Mouse (Mus musculus) gastrocnemius, adult 2 months (tissue): ENCODE measurements at regions not wholly inside any gene's neighbourhood (a gene's known extent, or its start where the extent isn't known, plus 50 kb on each side); places are given as distances from the start of the nearest gene placed in this dataset.

ENCODE experiments used
- DNase-seq: peaks from one replicate; pipeline ENCODE4 v3.0.0; 2022
- H3K27ac ChIP-seq: fragments of 200-600 bp; 2 replicates; pipeline ENCODE4 v1.8.1; 2022; ENCODE audit warnings: mild to moderate bottlenecking
- H3K4me3 ChIP-seq: fragments of 200-600 bp; 2 replicates; pipeline ENCODE4 v1.8.1; 2022; ENCODE audit warnings: mild to moderate bottlenecking, moderate library complexity
- CTCF ChIP-seq: fragments of 200-600 bp; IDR thresholded peaks from 2 replicates; pipeline ENCODE4 v1.8.1; 2022; ENCODE audit warnings: antibody characterized with exemption, mild to moderate bottlenecking, moderate library complexity
- intact Hi-C: fragments of 180-260 bp; cut with DNase I; formaldehyde crosslinking; loops from one replicate; pipeline ENCODE4 v1.15.1; 2025

DNA sequence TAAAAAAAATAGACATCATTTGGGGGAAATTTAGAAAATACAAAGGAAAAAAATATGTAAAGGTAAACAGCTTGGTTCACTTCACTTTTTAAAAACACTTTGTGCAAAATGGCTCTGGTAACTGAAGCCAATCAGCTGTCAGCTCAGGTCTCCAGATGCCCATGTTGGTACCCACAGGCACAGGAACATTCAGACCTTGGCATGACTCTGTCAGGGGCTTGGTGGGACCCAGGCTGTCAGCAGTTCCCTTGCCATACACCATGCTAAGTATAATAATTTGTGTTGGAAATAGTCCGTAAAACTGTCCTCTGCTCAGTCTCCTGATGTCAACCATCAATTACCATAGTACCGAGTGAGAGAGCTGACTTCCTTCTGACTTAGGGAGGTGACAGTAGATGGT lies 257.3 kb upstream of the Sphkap start:
- H3K4me3 ChIP-seq: no peak overlapping the region
- intact Hi-C loops: no loop called here
- no peak for TF ChIP-seq CTCF

DNA sequence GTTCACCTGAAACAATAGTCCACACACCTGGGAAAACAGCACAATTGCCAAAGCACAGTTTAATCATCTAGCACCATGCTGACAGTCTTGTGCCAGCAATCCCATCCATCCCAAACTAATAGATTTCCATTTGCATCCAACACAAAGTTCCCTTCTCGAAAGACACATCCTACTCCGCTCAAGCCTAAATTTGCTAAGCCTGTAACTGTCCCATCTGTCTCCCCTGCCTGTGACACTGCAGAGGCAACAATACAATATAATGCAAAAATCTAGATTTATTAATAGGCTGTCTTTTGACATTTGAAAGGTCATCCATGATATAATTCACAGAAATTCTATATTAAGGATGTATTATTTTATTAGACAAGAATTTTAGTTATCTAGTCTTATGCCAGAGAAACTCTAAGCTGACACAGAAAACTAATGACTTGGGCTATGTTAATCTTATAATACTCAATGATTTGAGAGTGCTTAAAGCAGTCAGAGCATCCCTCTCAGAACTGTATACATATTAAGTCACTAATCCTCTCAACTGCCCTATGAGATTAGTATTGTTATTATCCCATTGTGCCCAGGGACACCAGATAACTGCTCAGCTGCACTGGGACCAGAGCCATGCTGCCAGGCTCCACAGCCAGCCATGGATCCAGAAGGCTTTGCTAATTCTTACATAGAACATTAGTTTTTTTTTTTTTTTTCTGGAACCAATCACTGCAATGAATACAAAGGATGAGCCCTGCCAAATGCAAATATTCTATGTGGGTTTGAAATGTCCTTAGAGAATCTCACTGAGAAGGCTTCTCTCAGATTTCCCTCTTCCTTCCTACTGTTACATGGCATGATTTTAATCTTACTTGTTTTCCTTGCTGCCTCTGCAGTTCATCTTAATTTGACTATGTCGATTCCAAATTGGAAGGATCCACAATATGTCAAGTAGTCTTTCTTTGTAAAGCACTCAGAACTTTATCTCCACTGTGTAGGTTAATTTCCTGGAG lies 254.1 kb upstream of the Sphkap start:
- no peak for TF ChIP-seq CTCF
- intact Hi-C loops: no loop called here
- no peak for DNase-seq

More for the DNA sequence above, 257.3 kb upstream of the Sphkap start:
- DNase-seq: no peak
- H3K27ac ChIP-seq: no peak overlapping the region

DNA sequence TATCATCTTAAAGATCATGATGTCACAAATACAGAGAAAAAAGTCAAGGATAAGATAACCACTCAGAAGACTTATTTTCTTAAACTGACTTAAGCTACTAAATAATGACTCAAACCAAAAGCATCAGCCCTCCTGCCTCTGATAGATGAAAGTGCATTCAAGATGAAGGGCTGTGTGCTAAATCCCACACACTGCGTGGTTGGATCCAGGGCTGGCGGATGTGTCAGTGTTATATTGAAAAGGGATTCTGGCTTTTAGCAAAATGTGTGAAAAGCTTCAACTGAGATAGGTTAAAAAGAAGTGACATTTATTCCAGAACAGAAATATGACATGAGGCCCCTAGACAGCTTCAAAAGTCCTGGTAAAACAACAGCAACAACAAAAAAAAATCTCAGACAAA lies 245.7 kb upstream of the Sphkap start:
- no peak for DNase-seq
- Histone ChIP-seq H3K4me3 (no peak overlapping the region), H3K27ac (no peak overlapping the region)
- intact Hi-C loops: no loop called here
- TF ChIP-seq CTCF: no peak

More for the DNA sequence above, 254.1 kb upstream of the Sphkap start:
- H3K4me3 ChIP-seq: no peak overlapping the region
- H3K27ac ChIP-seq: no peak overlapping the region

DNA sequence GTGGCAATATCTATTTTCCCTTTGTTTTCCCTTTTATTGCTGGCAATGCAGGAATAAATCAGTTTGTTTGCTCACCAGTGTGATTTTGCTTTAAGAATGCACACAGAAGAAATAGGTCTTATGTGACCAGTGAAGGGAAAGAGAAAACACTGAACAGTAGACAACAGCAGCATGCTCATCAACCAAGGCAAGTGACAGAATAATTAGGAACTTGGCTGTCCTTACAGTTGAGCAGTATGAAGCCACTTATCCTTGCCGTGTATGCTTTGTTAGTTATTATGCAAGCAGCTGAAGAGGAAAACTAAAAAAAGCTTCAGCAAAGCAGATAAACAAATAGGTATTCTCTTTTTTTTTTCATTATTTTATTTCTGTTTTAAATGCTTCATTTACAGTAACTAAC lies 237.6 kb upstream of the Sphkap start:
- DNase-seq: no peak
- TF ChIP-seq CTCF: no peak
- Histone ChIP-seq H3K27ac (no peak overlapping the region), H3K4me3 (no peak overlapping the region)
- intact Hi-C loops: no loop called here

DNA sequence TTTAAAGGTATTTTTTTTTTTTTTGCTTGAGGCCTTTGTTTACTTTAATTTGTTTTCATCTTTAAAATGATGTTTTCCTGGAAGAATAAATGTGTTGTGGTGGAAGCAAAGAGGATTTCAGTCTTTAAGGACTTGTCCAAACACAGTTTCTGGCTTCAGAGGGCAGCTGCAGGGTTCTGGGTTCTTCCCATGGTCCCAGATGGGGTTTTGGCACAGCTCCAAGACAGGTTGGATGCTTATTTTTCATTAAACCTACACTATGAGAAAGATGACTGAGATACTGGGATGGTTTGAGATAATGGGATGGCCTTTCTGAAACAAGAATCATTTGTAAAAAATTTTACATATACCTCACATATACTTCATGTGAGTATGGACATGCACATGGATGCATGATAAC lies 234.7 kb upstream of the Sphkap start:
- Histone ChIP-seq H3K27ac (no peak overlapping the region), H3K4me3 (no peak overlapping the region)
- peak; percentile 14 for DNase-seq
- intact Hi-C loops: no loop called here
- no peak for TF ChIP-seq CTCF

DNA sequence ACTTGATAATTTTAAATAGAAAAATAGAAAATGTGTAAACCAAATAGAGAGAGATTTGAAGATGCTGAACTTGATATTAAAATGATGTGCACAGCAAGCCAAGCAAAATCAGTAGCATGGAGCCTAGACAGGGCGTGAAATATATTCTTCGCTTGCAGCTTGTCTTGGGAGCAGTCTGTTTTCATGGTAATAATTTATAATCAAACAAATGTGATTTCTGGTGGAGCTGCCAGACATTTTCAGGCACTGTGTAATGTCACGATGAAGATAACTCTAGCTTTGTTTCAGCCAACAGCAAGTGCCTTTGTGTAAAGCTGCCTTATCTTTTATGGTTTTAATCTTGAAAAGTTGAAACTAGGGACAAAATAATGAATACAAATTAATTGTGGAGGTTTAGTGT lies 228.1 kb upstream of the Sphkap start:
- intact Hi-C loops: no loop called here
- Histone ChIP-seq H3K4me3 (no peak overlapping the region), H3K27ac (no peak overlapping the region)
- no peak for TF ChIP-seq CTCF
- DNase-seq: no peak

DNA sequence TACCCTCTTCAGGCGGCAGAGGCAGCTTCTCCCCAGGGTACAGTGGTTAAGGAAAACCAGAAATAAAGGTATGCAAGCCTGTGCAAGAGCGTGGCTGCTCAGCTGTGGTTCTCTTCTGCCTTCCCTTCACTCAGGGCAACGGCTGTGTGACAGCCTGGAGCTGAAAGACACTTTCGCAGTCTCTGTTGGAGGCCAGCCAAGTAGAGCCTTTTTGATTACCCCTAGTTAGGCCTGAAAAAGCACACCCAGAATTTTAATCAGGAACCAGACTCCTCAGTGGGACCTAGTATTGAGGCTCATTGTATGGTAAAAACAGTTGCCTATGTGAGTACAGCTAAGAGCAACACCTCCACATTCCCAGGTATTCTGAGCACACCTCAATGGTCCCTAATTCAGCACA lies 223.8 kb upstream of the Sphkap start:
- intact Hi-C loops: no loop called here
- no peak overlapping the region for H3K27ac ChIP-seq
- no peak for TF ChIP-seq CTCF
- no peak for DNase-seq
- H3K4me3 ChIP-seq: no peak overlapping the region

DNA sequence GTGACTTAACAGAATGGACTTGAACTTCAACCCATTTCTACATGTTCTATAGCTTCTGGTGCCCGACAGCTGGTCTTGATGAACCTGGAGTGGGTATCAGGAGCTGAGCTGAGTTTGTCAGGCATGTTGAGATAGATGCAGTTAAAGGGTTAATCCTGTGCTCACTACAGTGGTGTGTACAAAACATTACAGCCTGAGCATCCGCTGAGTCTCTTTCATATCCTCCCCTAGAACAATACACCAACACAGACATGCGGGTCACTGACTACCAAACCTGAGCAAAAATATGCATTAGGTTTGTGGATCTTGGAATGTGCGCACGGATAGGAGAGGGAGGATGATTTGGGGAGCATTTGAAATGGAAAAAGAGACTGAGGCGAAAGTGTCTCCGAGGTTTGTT lies 223.4 kb upstream of the Sphkap start:
- DNase-seq: no peak
- intact Hi-C loops: no loop called here

DNA sequence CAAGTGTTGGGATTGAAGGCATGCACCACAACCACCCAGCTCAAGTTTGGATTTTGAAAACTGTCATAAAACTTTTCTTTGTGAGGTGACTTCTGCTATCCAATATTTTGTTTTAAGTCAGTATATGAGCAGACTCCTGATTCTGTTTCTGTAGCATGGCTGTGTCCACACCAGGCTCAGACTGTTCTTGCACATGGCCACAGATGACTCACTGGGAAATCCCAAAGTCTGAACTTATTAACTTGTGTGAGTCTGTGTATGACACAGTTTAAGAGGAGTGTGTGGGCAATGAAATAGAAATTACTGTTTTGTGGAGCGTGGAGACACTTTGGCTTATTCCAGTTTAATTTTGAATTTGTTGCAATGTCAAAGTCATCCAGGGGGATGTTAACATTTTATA lies 179.3 kb upstream of the Sphkap start:
- no peak for TF ChIP-seq CTCF
- Histone ChIP-seq H3K27ac (no peak overlapping the region), H3K4me3 (no peak overlapping the region)
- intact Hi-C loops: no loop called here
- no peak for DNase-seq

More for the DNA sequence above, 223.4 kb upstream of the Sphkap start:
- H3K27ac ChIP-seq: no peak overlapping the region
- no peak for TF ChIP-seq CTCF
- no peak overlapping the region for H3K4me3 ChIP-seq

DNA sequence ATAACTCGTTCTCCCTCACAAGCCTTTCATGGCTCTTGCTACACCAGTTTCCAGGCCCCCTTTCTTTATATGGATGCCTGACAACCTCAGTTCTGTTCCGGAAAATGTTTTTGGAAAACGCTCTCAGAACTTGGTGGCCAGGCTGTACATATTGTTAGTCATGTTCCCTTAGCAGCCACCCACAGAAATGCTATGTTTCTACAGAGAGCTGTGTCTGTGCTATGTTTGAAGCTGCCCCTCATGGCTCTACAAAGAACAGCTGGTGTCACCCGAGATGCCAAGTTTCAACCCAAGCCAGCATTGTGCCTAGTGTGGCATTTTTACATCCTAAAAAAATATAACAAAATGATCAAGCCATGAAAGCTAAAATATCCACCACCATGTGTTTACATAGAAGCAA lies 175.0 kb upstream of the Sphkap start:
- no peak for DNase-seq
- intact Hi-C loops: no loop called here
- Histone ChIP-seq H3K4me3 (no peak overlapping the region), H3K27ac (no peak overlapping the region)
- TF ChIP-seq CTCF: no peak

DNA sequence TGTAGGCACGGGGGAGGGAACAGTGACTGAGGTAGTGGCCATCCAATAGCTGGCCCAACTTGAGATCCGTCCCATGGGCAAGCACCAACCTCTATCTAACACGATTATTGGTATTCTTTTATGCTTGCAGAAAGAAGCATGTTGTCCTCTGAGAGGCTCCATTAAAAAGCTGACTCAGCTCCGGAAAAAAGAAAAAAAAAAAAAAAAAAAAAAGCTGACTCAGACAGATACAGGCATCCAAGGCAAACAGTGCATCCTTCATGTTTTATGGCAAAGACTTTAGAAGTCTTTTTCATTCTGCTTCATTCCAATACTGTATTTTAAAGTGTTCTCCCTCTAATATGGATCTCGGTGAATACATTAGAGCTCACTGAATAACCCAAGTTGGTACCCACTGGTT lies 162.0 kb upstream of the Sphkap start:
- no peak for DNase-seq
- Histone ChIP-seq H3K4me3 (no peak overlapping the region), H3K27ac (no peak overlapping the region)
- no peak for TF ChIP-seq CTCF
- intact Hi-C loops: no loop called here

DNA sequence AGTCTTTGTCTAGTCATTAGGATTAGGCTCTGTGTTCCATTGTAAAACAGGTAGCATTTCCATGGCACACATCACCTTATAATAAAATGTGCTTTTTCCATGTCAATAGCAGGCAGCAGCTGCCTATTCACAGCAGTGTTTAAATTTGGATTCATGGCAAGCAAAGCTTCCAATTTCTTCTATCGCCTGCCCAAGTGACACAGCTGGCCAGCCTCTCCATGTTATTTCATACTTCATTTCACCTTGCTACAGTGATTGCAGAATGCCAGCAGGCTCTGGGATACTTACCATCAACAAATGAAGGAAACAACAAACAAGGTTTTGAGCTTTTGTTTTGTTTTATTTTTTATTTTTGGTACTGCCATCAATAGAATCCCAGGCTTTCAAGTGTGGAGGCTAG lies 160.7 kb upstream of the Sphkap start:
- intact Hi-C loops: no loop called here
- no peak for DNase-seq
- Histone ChIP-seq H3K4me3 (no peak overlapping the region), H3K27ac (no peak overlapping the region)
- TF ChIP-seq CTCF: no peak

DNA sequence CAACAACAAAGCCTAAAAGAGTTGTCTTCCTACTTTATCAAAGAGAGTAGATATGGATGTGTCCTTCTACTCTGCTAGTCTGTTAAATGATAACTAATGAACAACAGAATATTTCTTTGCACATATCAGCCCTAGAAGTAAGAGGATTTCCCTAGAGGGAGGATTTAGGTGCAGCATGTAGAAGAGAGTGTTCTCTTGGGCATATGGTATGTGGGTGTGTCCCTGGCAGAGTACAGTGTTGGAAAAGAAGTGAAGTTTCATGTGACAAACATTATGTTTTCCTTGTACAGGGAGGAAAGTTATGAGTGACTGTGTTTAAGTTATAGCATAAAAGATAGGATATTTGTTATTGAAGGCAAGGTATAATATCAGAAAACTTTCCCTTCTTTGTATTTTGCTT lies 143.6 kb upstream of the Sphkap start:
- Histone ChIP-seq H3K4me3 (no peak overlapping the region), H3K27ac (no peak overlapping the region)
- DNase-seq: no peak
- TF ChIP-seq CTCF: no peak
- intact Hi-C loops: no loop called here

DNA sequence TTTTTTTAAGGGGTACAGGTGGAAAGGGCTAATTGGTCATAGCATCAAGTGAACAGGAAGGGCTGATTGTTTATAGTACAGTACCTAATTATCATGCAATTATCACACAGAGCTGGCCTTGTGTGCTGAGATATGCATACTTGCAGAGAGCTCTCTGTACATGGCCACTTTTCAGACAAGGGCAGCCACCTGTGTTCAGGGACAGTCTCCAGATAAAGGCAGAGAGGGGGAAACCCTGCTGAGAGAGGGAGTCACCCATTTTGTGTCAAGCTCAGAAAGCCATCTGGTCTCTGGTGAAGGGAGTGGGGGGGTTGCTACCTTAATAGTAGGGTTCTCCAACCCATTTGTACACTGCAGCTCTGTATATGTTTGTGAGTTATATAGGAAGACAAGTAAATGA lies 127.5 kb upstream of the Sphkap start:
- intact Hi-C loops: no loop called here
- no peak overlapping the region for H3K27ac ChIP-seq
- DNase-seq: no peak
- TF ChIP-seq CTCF: no peak
- no peak overlapping the region for H3K4me3 ChIP-seq
